Mouse (Mus musculus) lung, postnatal 14 days (tissue): ENCODE data around the gene Ncor2.

Source experiments
- DNase-seq: peaks from one replicate; pipeline ENCODE4 v3.0.0; 2021

Gene Ncor2

DNA sequence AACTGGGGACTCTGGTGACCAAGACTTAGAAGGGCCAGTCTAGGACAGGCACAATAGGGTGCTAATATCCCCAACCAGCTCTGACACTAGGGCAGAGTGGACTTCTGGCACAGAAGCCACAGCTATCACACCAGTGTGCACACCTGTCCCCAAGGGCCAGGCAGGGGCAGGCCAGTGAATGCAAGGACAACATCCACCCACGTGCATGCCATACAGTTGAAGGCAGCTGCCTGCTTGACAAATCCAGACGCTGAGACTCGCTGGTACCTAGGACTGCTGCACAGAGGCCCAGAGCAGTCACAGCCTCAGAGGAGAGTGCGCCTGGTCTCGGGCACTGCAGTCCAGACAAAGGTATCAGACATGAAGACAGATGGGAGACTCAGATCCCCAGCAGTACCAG, 11.5 kb downstream of the Ncor2 start:
- DNase-seq = no peak

DNA sequence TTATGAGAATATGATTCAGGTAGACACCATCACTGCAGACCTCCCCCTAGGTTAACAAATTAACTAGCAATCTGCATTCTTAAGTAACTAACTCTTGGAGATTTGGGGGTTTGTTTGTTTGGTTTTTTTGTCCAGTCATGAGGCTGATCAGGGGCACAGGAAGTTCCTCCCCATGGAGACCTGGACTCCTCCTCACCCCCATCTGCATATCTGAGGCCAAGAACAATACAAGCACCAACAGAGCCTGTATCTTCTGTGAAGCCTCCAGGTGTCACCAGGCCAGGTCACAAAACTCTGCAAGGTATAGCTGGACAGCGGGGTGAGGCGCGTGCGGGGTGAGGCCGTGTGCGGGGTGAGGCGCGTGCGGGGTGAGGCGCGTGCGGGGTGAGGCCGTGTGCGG, 13.0 kb downstream of the Ncor2 start:
- no peak for DNase-seq

DNA sequence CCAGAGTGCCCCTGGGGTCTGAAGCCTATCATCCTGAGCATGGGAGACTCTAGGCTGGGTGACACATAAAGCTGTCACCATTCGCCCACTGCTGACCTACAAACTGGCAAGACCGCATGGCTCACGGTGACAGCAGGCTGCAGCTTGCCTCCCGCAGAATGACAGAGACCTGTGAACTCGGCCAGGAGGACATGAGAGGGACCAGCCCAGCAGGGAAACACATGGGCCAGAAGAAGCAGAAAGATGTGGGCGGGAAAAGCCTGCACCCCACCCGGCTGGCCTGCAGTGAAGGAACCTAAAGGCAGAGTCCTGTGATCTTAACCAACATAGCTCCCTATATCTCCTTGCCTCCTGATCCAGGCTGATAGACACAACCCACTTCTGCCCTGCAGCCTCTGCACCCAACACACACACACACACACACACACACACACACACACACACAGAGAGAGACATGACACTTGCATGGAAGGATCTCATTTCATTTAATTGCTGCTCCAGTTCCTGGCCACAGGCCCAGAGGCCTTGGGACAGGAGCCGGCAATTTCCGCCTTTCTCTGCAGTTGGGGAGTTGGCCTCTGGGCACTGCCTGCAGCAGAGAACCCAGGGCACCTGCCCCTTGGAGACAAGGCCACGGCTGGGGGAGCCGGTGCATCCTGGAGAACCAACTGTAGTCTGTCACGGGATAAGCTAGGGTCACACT, 14.4 kb downstream of the Ncor2 start:
- DNase-seq = peak; percentile 78

DNA sequence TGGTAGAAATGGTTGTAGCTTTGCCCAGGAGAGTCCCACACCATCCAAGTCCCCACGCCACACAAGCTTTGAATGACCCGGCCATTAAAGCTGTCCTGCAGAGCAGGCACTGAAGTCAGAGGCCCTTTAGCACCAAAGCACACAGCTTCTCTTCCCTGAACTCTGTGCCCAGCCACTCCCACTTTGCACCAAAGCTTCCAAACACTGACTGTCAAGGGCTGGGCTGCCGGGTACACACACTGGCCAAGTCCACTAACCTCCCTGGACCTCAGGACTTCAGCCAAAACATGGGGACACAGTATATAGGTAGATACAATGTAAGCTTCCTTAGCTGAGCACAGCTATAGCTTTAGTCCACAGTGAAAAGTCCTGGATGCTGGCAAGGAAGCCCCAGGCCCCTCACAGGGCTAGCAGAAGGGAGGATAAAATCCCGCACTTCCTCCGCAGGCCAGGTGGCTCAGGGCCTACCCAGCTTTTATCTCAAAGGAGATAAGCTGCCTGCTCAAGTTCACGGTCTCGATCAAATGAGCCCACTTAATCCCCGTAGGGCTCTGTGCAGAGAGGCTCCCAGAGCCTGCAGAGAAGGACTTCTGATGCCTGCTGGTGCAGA, 15.5 kb downstream of the Ncor2 start:
- no peak for DNase-seq

DNA sequence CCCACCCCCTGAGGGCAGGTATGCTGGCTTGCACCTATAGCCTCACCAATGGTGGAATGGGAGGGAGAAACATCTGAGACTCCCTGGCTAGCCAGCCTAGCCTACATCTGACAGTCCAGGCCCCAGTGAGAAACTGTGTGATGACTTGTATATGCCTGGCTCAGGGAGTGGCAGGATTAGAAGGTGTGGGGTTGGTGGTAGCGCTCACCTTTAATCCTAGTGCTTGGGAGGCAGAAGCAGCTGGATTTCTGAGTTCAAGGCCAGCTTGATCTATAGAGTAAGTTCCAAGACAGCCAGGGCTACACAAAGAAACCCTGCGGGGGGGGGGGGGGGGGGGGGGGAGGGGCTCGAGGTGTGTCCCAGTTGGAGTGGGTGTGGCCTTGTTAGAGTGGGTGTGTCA, 16.6 kb downstream of the Ncor2 start:
- DNase-seq = no peak

DNA sequence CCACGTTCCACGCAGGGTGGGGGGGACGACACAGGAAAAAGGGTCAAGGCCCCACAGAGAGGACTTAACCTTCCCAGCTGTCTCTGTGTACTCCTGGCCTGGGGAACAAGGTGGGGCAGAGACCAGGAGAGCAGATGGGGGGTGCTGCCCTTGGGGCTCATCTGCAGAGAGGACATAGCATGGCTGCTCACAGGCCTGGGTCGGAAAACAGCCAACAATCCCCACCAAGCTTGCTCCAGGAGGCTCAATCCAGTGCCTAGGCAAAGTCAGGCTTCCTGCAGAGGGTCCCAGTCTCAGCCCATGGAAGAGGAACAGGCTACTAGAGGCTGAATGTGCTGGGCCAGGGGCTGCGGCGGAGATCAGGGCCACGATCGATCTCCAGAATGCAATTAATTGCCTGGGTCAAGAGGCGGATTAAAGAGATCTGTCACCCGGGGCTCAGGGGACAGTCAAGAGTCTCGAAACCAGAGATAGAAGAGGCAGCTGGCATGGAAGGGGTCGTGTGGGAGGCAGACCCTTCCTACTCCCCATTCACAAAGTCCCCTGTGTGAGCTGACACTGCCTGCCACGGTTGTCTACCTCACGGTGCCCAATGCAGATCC, 19.1 kb downstream of the Ncor2 start:
- no peak for DNase-seq

DNA sequence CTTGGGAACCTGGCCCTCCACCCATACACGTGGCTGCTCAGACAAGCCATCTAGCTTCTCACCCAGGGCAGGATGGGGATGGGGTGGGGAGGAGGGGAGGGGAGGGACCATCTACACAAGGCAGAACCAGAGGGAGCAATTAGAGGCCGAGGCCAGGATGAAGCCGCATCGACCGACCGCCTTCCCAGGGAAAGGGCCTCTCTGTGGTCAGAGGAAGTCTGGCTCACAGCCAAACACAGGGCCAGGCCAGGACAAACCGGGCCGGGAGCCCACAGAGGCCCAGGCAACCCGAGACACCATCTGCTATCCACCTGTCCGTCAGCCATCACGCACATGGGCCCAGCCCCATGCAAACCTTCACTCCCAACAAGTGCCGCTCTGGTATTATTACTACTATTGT, 19.7 kb downstream of the Ncor2 start:
- DNase-seq = peak; percentile 83

DNA sequence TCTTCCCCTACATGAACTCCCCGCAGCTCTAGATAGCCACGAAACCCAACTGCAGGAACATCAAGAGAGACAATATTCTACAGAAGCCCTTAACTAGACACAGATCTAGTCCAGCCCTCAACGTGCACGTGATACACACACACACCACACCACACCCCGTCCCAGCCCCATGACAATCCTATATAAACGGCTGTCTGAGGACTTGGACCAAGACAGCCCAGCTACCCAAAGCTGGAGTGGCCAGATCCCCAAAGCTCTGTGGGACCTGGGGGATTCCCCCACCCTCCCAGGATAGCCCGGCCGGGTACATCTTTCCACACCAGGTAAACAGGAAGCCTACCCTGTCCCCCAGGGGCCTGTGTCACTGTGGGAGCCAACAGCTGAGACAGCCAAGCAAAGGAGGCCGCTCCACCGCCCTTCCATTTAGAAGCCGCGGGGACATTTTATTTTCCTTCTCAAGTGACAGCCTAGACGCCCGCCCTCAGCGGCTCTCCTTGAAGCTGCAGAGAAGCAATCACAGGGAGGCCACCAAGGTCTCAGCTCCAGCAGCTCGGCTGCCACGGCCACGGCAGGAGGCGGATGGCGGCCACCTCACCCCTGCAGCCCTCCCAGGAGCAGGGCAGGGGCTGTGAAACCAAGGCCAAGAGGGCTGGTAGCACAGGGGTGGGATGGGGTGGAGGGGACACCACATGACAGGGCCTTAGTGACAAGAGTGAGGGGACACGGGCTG, 20.6 kb downstream of the Ncor2 start:
- peak; percentile 49 for DNase-seq

DNA sequence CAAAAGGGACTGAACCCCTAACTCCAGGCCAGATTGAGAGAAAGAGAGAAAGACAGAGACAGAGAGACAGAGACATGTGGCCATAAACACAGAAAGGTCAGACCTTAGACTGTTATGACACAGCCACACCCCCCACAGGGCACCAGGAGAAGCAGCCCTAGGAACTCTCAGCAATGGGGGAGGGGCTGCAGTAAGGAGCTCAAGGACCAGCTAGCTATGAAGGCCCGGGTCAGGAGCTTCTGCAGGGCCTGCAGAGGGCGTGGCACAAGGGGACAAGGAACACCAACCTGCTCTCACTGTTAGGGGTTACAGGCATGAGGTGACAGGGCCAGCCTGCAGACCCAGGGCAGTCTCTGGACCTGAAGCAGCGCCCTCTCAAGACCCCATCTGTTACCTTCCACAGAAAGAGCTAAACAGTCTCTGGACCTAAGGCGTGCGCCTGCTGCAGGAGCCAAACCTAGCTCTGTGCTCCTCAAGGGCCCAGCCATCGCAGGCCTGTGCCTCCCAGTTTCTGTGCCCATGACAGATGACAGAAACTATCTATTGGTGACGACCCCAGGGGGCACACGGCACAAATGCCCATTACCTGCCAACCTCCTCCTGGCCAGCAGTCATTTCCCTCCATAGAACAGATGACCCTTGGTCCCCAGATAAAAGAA, 21.5 kb downstream of the Ncor2 start:
- no peak for DNase-seq

DNA sequence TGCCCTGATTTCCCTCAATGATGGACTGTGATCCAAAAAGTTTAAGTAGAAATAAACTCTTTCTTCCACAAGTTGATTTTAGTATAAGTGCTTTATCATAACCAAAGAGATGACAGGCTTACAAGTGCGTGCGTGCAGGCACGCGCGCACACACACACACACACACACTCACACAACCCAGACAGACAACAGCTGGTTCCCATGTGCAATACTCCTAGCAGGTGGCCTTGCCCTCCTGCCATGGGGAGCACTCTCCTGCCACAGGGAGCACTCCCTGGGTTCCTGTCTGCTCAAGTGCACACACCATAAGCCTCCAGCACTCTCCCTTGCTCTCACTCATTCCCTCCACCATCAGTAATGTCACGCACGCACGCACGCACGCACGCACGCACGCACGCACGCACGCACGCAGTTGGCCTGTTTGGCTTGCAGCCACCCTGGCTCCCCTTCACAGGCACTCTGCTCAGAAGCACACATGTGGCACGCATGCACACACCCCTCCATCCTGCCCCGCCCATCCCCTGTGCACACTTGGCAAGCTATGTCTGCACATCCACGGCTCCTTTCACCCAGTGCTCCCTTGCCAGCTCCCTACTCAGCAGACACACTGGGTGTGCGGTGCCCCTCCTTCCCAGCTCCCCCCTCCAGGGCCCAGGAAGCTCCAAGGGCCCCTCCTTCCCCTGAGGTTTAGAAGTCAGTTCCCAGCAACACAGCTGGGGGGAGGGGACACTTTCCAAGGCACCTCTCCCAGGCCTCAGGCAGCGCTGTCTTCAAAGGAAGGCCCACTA, 22.4 kb downstream of the Ncor2 start:
- DNase-seq = peak; percentile 44

DNA sequence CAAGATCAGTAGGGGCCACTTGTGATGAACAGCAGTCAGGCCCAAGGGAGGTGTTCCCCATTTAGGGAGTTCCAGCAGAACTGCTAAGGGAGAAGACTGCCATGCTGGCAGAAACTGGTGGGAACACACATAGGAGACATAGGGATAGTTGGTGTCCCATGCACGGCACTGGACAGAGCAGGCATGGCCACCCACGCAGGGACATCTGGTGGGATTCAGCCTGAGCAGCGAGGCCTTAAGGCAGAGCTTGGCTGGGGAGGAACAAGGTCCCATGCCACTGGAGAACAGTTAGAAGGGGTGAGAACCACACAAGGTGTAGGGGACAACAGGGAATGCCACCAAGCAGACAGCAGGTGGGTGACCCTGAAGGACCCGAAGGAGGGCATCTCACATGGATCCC, 23.6 kb downstream of the Ncor2 start:
- DNase-seq = no peak

DNA sequence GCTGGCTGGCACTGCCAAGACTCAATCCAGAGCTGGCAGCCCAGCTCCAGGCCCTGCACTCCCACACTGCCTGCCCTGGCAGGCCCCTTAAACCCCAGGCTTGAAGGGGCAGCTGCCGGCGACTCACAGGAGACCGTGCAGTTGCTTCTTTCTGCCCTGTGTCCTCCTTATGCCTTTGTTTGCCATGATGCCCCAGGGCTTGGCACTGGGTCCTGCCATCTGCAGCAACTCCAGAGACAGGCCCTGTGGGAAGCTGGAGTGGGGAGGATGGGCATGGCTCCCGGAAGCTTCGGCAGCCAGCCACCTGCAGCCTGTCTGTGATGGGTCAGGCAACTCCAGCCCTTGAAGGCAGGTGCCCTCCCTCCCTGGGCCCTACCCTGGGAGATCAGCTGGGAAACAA, 24.0 kb downstream of the Ncor2 start:
- DNase-seq = no peak

DNA sequence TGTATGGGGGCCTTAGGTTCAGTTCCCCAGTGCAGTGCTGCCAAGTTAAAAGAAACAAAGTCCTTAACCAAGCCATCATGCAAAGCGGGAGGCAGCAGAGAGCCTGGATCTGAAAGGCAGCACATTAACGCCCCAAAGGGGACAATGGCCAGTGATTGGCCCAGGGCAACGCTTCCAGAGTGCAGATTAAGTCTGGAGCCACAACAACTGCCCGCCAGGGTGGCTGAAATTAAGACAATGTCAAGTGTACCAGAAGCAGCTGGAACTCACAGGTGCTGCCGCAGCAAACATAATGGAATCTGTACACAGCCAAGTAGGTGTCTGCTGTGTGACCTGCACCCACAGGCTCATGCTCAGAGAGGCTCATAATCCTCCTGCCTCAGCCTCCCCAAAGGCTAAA, 24.8 kb downstream of the Ncor2 start:
- DNase-seq = no peak

DNA sequence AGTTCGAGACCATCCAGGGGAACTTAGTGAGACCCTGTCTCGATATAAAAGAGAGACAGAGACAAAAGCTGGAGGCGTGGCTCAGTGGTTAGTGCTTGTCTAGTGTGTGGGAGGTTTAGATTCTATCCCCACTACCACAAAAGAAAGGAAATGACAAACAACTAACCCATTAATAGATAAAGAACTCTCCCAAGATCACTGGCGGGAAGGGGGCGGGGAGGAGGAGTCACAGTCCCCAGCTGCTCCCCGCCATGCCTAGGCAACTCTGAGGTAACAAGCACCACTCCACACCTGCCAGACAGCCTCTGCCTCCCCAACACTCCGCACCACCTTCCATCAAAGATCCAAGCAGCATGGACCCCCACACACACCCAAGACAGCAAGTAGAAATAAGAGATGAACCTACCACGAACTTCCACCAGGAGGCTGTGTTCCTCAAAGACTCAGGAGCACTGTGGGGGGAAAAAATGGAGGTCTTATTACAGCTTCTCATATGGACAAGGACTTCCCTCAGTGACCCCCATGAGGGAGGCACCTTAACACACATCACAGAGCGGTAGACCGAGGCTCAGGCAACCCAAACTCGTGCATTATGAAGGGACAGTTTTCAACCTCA, 25.7 kb downstream of the Ncor2 start:
- DNase-seq = no peak

DNA sequence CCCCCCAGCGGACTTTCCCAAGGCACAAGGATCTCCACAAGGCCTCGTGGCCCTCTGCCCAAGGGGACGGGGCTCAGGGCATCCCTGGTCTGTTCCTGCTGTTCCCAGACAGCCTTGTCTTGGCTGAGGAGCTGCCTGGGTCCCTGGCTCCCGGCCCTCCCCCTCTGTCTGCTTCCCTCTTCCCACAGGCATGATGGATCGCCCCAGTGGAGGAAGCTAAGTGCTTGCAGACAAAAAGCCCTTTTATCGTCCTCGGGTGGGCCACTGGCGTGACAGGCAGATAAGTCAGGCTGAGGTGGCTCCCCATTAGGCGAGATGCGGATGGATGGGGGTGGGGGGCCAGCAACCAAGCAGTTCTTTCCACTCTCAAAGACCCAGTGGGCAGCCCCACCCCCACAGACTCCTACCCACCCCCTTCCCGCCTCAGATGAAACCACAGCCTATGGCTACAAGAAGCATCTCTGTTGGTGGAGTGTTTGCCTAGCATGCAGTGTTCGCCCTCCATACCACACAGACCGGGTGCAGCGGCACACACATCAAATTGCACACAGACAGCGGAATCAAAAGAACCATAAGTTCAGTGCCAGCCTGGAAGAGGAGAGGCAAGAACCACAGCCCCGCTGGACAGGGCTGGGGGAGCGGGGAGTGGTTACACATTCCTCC, 27.0 kb downstream of the Ncor2 start:
- peak; percentile 50 for DNase-seq

DNA sequence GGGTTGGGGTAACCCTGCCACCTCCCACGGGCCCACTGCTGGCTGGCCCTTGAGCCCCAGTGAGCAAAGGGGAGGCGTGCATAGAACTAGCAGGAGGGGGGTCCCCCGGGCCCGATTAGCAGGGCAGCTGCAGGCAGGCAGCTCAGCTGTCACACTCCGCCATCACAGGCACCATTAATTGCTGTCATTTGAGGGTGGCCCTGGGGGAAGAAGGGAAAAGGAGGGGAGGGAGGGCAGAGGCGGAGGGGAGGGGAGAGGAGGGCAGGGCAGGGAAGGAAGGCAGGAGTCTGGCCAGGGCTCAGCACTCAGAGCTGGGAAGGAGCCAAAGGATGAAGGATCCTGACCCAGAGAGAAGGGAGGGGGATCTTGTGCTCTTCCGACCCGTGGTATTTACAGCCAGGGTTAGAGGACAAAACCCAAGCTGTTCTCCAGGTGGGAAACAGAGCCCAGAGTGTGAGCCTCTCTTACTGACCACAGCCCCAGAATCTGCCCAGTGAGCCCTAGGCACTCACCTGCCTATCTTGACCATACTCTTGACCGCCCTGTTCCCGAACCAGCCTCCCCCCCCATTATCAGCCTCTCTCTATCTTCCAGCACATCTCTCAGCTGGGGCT, 28.0 kb downstream of the Ncor2 start:
- DNase-seq = peak; percentile 60

DNA sequence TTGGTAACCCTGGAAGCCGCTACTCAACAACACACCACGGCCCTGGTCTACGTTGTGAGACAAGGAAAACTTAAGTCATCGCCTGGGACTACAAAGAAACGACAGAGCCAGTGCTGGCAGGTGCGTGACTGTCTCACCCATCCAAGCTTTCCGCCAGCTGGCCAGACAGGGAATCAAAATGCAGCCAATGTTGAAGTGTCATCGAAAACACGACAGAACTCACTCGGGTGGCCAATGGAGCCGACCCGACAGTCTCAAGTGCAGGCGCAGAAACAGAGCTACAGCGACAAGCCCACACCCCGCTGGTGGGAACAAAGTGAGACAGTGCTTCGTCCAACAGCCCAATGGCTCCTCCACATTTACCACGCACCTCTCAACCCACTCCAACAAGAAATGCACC, 29.9 kb downstream of the Ncor2 start:
- peak; percentile 57 for DNase-seq

DNA sequence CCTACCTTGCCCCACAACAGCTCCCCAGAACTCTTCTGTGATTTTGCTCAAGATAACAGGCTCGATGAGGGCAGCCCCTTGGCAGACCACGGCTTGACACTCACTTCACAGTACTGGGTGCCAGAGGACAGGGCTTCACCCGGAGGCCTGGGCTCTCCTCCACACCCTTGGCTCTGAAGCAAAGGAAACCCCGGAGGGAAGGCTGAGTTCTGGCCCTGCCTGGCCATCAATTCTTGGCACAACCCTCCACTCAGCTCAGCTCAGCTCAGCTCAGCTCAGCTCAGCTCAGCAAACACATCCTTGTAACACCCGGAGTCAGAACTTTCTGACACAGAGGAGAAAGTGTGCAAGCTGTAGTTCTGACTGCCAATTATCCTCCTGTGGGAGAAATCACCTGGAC, 30.3 kb downstream of the Ncor2 start:
- DNase-seq = peak; percentile 64

DNA sequence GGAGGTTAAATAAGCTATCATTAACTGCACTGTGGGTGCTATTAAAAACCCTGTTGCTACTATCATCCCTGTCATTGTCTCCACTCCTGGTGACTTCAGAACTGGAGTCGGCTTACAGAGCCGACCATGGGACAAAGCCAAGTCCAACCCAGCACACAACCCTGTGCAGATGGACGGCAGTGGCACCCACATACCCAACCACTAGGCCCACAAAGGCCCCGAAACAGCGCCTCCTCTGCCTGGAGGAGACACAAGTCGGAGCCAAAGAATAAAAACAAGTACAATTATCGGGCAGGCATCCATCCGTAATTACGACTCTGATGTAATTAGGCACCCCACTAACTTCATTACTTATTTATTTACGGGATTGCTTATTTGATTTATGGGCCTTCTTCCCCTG, 30.8 kb downstream of the Ncor2 start:
- no peak for DNase-seq

DNA sequence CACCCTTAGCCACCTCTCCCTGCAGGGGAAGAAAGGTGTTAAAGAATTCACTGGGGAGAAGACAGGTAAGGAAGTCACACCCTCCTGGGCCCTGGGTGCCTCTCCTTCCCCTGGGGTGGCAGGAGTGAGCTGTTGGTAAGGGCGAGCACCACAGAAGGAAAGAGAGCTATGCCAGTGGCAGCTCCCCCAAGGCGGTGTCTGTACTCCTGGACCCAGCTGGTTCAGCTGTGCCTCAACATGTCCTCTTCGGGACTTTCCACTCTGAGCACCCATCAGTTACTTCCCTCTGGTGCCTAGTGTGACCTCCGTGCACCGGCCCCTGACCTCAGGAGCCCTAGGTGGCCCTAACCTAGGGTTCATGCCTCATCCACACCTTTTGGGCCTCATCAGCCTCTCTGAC, 31.9 kb downstream of the Ncor2 start:
- DNase-seq = no peak
